Mouse (Mus musculus) c-Kit-negative CD71-positive TER-119-positive erythroid progenitor cells, embryonic 14.5 days (primary cell): ENCODE measurements around the gene Gimap4.

Experiments
- DNase-seq: peaks from one replicate; pipeline ENCODE4 v3.0.0-alpha.2; 2013; ENCODE audit warnings: low read depth, low spot score

Gimap4 gene

GRCm38 (mm10) chr6:48684319-48684718 lies at the start of gene Gimap4:
Gene Gimap4 (plus strand): TSS chr6:48684549.
- DNase-seq: no peak

- no peak for DNase-seq
Observed at GRCm38 (mm10) chr6:48635105-48635504, 49.2 kb upstream of the Gimap4 start.

- no peak for DNase-seq
Observed at GRCm38 (mm10) chr6:48636515-48636914, 47.8 kb upstream of the Gimap4 start.

GRCm38 (mm10) chr6:48637811-48638500 lies 46.4 kb upstream of the Gimap4 start:
- no peak for DNase-seq

- no peak for DNase-seq
Observed at GRCm38 (mm10) chr6:48638553-48638952, 45.8 kb upstream of the Gimap4 start.

- DNase-seq: no peak
Observed at GRCm38 (mm10) chr6:48641391-48641790, 43.0 kb upstream of the Gimap4 start.

GRCm38 (mm10) chr6:48642764-48643292 lies 41.5 kb upstream of the Gimap4 start:
- DNase-seq: no peak

GRCm38 (mm10) chr6:48645660-48646308 lies 38.6 kb upstream of the Gimap4 start:
- no peak for DNase-seq

- DNase-seq: no peak
Observed at GRCm38 (mm10) chr6:48646309-48646690, 38.0 kb upstream of the Gimap4 start.

GRCm38 (mm10) chr6:48646995-48647394 lies 37.4 kb upstream of the Gimap4 start, which contains the start of gene Gimap8:
Gene Gimap8 (plus strand): TSS chr6:48647234.
- no peak for DNase-seq

GRCm38 (mm10) chr6:48647611-48648010 lies 36.7 kb upstream of the Gimap4 start:
- no peak for DNase-seq

GRCm38 (mm10) chr6:48648779-48649178 lies 35.6 kb upstream of the Gimap4 start:
- no peak for DNase-seq

- DNase-seq: no peak
Observed at GRCm38 (mm10) chr6:48650041-48650440, 34.3 kb upstream of the Gimap4 start.

GRCm38 (mm10) chr6:48658721-48659120 lies 25.6 kb upstream of the Gimap4 start:
- no peak for DNase-seq

GRCm38 (mm10) chr6:48664750-48665149 lies 19.6 kb upstream of the Gimap4 start:
- DNase-seq: no peak

GRCm38 (mm10) chr6:48665471-48665870 lies 18.9 kb upstream of the Gimap4 start:
- no peak for DNase-seq

GRCm38 (mm10) chr6:48666159-48666586 lies 18.2 kb upstream of the Gimap4 start:
- DNase-seq: no peak

GRCm38 (mm10) chr6:48668022-48668421 lies 16.3 kb upstream of the Gimap4 start:
- DNase-seq: no peak

- DNase-seq: no peak
Observed at GRCm38 (mm10) chr6:48669446-48669969, 14.8 kb upstream of the Gimap4 start.

- no peak for DNase-seq
Observed at GRCm38 (mm10) chr6:48674291-48675058, 9.9 kb upstream of the Gimap4 start.

GRCm38 (mm10) chr6:48675400-48675930 lies 8.9 kb upstream of the Gimap4 start:
- DNase-seq: no peak
